Mouse (Mus musculus) heart, adult 8-10 months (tissue): Measurements from ENCODE around the gene Mthfd2l. TPM values are rescaled to one million over a fixed set of nuclear protein-coding genes. Genes with fewer than 3 reads are reported as not detected.

Experiments used
- DNase-seq: peaks from one replicate; pipeline ENCODE4 v3.0.0; 2022; ENCODE audit warnings: low spot score
- total RNA-seq, 4 experiments: library from RNA; stranded (reverse); gene quantifications; 2 replicates each; pipeline ENCODE4 v1.2.4; 2022

Mthfd2l gene
- total RNA-seq, 4 experiments from 2014 or later = 6.8 to 8.8 (median 7.9) TPM

DNA sequence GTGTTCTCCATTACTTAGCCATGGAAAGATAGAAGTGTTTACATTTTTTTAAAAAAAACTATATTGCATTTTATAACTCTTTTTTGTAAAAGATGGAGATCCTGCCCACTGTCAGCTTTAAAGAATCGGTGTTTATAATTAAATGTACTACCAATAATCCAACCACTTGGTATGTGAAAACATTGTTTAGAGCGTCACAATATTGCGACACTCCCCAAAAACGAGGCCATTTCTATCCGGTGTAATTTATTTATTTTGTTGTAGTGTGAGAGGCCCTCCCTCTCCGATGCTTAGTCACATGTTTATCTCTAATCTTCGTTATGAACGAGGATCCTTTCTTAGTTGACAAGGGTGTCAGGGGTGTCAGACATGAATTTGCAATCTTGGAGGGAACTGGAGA, 117.5 kb downstream of the Mthfd2l start:
- DNase-seq = no peak

Other genes starting within 250 kb of the Mthfd2l start
- under 1 TPM in 2 of 4 experiments, not detected in 2; 0.14 to 0.16 TPM for gene Cxcl5, start 171.8 kb upstream of the Mthfd2l start, total RNA-seq
- gene Ppbp, start 162.6 kb upstream of the Mthfd2l start, total RNA-seq = 10 to 100 TPM; 10.5 to 27.1 (median 17.0) TPM
- 10 to 100 TPM; 30.1 to 36.7 (median 30.8) TPM for gene Pf4, start 158.7 kb upstream of the Mthfd2l start, total RNA-seq
- not detected for gene Cxcl3, start 145.0 kb upstream of the Mthfd2l start, total RNA-seq
- not detected for gene Cxcl15, start 136.6 kb upstream of the Mthfd2l start, total RNA-seq
- gene Cxcl1, start 39.9 kb upstream of the Mthfd2l start, total RNA-seq = 1 to 10 TPM in 2 of 4 experiments, under 1 TPM in 2; 0.38 to 1.3 (median 0.92) TPM
- 1 to 10 TPM in 1 of 4 experiments, not detected in 3; 2.3 TPM for gene Cxcl2, start 27.2 kb upstream of the Mthfd2l start, total RNA-seq
- gene Epgn, start 96.3 kb downstream of the Mthfd2l start, total RNA-seq = under 1 TPM in 3 of 4 experiments, not detected in 1; 0.26 to 0.35 (median 0.28) TPM
- under 1 TPM in 2 of 4 experiments, not detected in 2; 0.09 to 0.11 TPM for gene Ereg, start 143.5 kb downstream of the Mthfd2l start, total RNA-seq
- gene Areg, start 208.5 kb downstream of the Mthfd2l start, total RNA-seq = not detected